Mouse (Mus musculus) spleen, adult 2 months (tissue): ENCODE results near the gene Rasgef1b. TPM values are rescaled to one million over a fixed set of nuclear protein-coding genes. Genes with fewer than 3 reads are reported as not detected.

Experiments used
- DNase-seq, 2 experiments: peaks; one replicate each; pipeline versions ENCODE4 v3.0.0 to v3.0.0-alpha.2; 2012 to 2021; ENCODE audit warnings: low spot score in 2 of 2, low read depth in 1 of 2
- H3K27ac ChIP-seq: fragments of 200-500 bp; 2 replicates; pipeline ENCODE4 v1.5.1; 2012; ENCODE audit warnings: low read length, inconsistent platforms; ENCODE audit not compliant: insufficient read depth
- H3K27me3 ChIP-seq: fragments of 200-500 bp; 2 replicates; pipeline ENCODE4 v1.6.1; 2012; ENCODE audit warnings: mild to moderate bottlenecking, moderate library complexity, low read length, inconsistent platforms; ENCODE audit not compliant: control insufficient read depth, insufficient read depth
- H3K36me3 ChIP-seq: fragments of 200-500 bp; 2 replicates; pipeline ENCODE4 v1.6.1; 2012; ENCODE audit warnings: mild to moderate bottlenecking, low read length, inconsistent platforms; ENCODE audit not compliant: control insufficient read depth, insufficient read depth
- H3K4me1 ChIP-seq: fragments of 200-500 bp; 2 replicates; pipeline ENCODE4 v1.6.1; 2011; ENCODE audit warnings: inconsistent platforms; ENCODE audit not compliant: control insufficient read depth, insufficient read depth, insufficient read length
- H3K4me3 ChIP-seq: fragments of 200-500 bp; 2 replicates; pipeline ENCODE4 v1.5.1; 2011; ENCODE audit warnings: mild to moderate bottlenecking, inconsistent platforms; ENCODE audit not compliant: insufficient read depth, insufficient read length; ENCODE audit errors: extremely low read depth
- CTCF ChIP-seq: fragments of 200-500 bp; IDR thresholded peaks from 2 replicates; pipeline ENCODE4 v1.5.1; 2011; ENCODE audit warnings: mild to moderate bottlenecking, inconsistent platforms; ENCODE audit not compliant: insufficient read depth, insufficient read length, insufficient replicate concordance; ENCODE audit errors: extremely low read depth
- POLR2A ChIP-seq: fragments of 200-500 bp; IDR thresholded peaks from 2 replicates; pipeline ENCODE4 v1.6.1; 2011; ENCODE audit warnings: low read depth, low read length, inconsistent platforms
- WGBS: fragments of 180-500 bp; shearing (Covaris S2); methylation state at CpG from one replicate; pipeline ENCODE4 v1.1.7; 2018; 5-methylcytosine and 5-hydroxymethylcytosine counted together
- polyA plus RNA-seq: library from polyadenylated mRNA; depleted of rRNA; stranded (reverse); fragments of >200 nt; gene quantifications from 2 replicates; pipeline ENCODE4 v1.2.3, GENCODE M21; 2012

Gene Rasgef1b
- polyA plus RNA-seq, 1 experiment, result 13.9 TPM

GRCm38 (mm10) chr5:99590539-99590938, 138.3 kb downstream of the Rasgef1b start:
- Histone ChIP-seq H3K4me1 (no peaks in the 10 kb centered on the region), H3K36me3 (no peaks in the 10 kb centered on the region), H3K27ac (no peak overlapping the region), H3K27me3 (no peaks in the 10 kb centered on the region), H3K4me3 (no peak overlapping the region)
- 95% methylated on average over 4 of the region's 4 CpGs for WGBS
- DNase-seq, result no peak
- TF ChIP-seq CTCF (no peak), POLR2A (no peak)

GRCm38 (mm10) chr5:99587994-99588393, 140.9 kb downstream of the Rasgef1b start:
- H3K27ac ChIP-seq, result no peak overlapping the region
- no peaks in the 10 kb centered on the region for H3K36me3 ChIP-seq
- WGBS, result 93% methylated on average over 5 of the region's 5 CpGs
- H3K4me3 ChIP-seq, result no peak overlapping the region
- DNase-seq, result no peak
- no peaks in the 10 kb centered on the region for H3K4me1 ChIP-seq
- no peaks in the 10 kb centered on the region for H3K27me3 ChIP-seq
- TF ChIP-seq CTCF, result no peak
- no peak for TF ChIP-seq POLR2A

- Histone ChIP-seq H3K36me3 (no peaks in the 10 kb centered on the region), H3K27ac (no peak overlapping the region), H3K27me3 (no peaks in the 10 kb centered on the region), H3K4me3 (no peak overlapping the region), H3K4me1 (no peaks in the 10 kb centered on the region)
- TF ChIP-seq CTCF, result no peak
- no peak for TF ChIP-seq POLR2A
- no peak for DNase-seq
- 67% methylated on average over 4 of the region's 4 CpGs for WGBS
Observed at GRCm38 (mm10) chr5:99587589-99587988, 141.3 kb downstream of the Rasgef1b start.

- 86% methylated on average over 6 of the region's 6 CpGs for WGBS
- no peaks in the 10 kb centered on the region for H3K27me3 ChIP-seq
- H3K4me3 ChIP-seq, result no peak overlapping the region
- no peaks in the 10 kb centered on the region for H3K4me1 ChIP-seq
- no peak for TF ChIP-seq POLR2A
- TF ChIP-seq CTCF, result no peak
- no peaks in the 10 kb centered on the region for H3K36me3 ChIP-seq
- DNase-seq, result no peak
- no peak overlapping the region for H3K27ac ChIP-seq
Observed at GRCm38 (mm10) chr5:99586287-99586686, 142.6 kb downstream of the Rasgef1b start.

GRCm38 (mm10) chr5:99585166-99585898, 143.5 kb downstream of the Rasgef1b start:
- Histone ChIP-seq H3K4me3 (no peak overlapping the region), H3K27ac (no peak overlapping the region), H3K27me3 (no peaks in the 10 kb centered on the region), H3K4me1 (no peaks in the 10 kb centered on the region), H3K36me3 (no peaks in the 10 kb centered on the region)
- DNase-seq, result no peak
- WGBS, result 82% methylated on average over 5 of the region's 5 CpGs
- TF ChIP-seq CTCF (no peak), POLR2A (no peak)

GRCm38 (mm10) chr5:99584266-99584665, 144.6 kb downstream of the Rasgef1b start:
- WGBS, result 85% methylated on average over 9 of the region's 9 CpGs
- no peaks in the 10 kb centered on the region for H3K4me1 ChIP-seq
- no peaks in the 10 kb centered on the region for H3K36me3 ChIP-seq
- no peaks in the 10 kb centered on the region for H3K27me3 ChIP-seq
- no peak for DNase-seq
- no peak for TF ChIP-seq CTCF
- no peak for TF ChIP-seq POLR2A
- no peak overlapping the region for H3K27ac ChIP-seq
- no peak overlapping the region for H3K4me3 ChIP-seq

GRCm38 (mm10) chr5:99582055-99582454, 146.8 kb downstream of the Rasgef1b start:
- Histone ChIP-seq H3K27me3 (no peaks in the 10 kb centered on the region), H3K4me3 (no peak overlapping the region), H3K36me3 (no peaks in the 10 kb centered on the region), H3K27ac (no peak overlapping the region), H3K4me1 (no peaks in the 10 kb centered on the region)
- 51% methylated on average over 5 of the region's 5 CpGs for whole genome bisulfite sequencing
- no peak for DNase-seq
- no peak for TF ChIP-seq CTCF
- no peak for TF ChIP-seq POLR2A
